Mouse (Mus musculus) embryo, embryonic 11.5 days (tissue): ENCODE measurements around the gene Ocrl.
A peak's percentile ranks its signal among the peaks of the same experiment; 100 is the strongest.

Experiments used
- DNase-seq: peaks from one replicate; pipeline ENCODE4 v3.0.0-alpha.2; 2012; ENCODE audit warnings: low read depth, low spot score

Ocrl gene

GRCm38 (mm10) chrX:47977078-47977477, 64.9 kb downstream of the Ocrl start:
- no peak for DNase-seq

GRCm38 (mm10) chrX:47985000-47985619, 72.9 kb downstream of the Ocrl start:
- peak; percentile 38 for DNase-seq

GRCm38 (mm10) chrX:47988024-47988423, 75.8 kb downstream of the Ocrl start:
- DNase-seq: no peak

GRCm38 (mm10) chrX:47992606-47993005, 80.4 kb downstream of the Ocrl start:
- DNase-seq: peak; percentile 31

- DNase-seq: no peak
Measured at GRCm38 (mm10) chrX:47998412-47998811, 86.2 kb downstream of the Ocrl start.

GRCm38 (mm10) chrX:48001151-48001550, 89.0 kb downstream of the Ocrl start:
- no peak for DNase-seq

- no peak for DNase-seq
Measured at GRCm38 (mm10) chrX:48004786-48005185, 92.6 kb downstream of the Ocrl start.

GRCm38 (mm10) chrX:48006062-48006461, 93.9 kb downstream of the Ocrl start:
- DNase-seq: no peak

- DNase-seq: no peak
Measured at GRCm38 (mm10) chrX:48011656-48012055, 99.5 kb downstream of the Ocrl start.
